Mouse (Mus musculus) liver, embryonic 14.5 days (tissue): Measurements from ENCODE around the gene Cdc14b.

Experiments used
- CTCF ChIP-seq: IDR thresholded peaks from 2 replicates; pipeline ENCODE4 v1.5.1; 2016; ENCODE audit warnings: antibody characterized with exemption, low read depth, control low read depth
- EP300 ChIP-seq: IDR thresholded peaks from 2 replicates; pipeline ENCODE4 v1.6.1; 2016; ENCODE audit warnings: antibody characterized with exemption, low read depth

DNA sequence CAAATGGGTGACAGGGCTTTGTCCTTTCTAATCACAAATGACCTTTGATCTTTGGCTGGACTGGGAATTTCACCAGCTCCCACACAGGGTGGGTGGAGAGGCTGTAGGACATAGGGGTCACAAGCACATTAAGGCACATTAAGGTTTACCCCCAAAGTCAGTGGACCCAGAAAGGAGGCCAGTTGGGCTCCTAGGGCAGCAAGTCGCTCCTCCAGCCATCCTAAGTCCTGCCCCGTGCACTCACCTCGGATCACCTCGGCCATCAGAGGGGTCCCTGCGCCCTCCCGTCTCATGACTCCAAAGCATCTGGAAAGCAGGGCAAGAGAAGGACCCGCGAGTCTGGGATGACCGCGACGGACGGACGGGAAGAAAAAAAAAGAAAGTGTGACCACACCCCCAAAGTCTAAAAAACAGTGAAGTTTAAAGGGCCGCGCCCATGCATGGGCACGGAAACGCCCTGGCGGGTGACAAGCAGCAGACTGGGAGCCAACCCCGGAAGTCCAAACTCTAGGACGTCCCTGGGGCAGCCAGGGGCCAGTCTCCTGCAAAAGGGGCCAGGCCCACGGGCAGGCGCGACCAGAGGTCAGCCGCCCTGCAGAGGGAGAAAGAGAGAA is 26.8 kb downstream of the Cdc14b start:
- no peak for TF ChIP-seq CTCF
- TF ChIP-seq EP300, result no peak
